Mouse (Mus musculus) CH12.LX (cell line): ENCODE results near the gene Fdxacb1.

Experiments used
- CTCF ChIP-seq, 2 experiments: IDR thresholded peaks in 1 of 2; conservative IDR thresholded peaks in 1 of 2; 2 replicates each; pipeline ENCODE4 v1.5.1; 2011 to 2012; ENCODE audit warnings: low read depth in 2 of 2, low read length in 2 of 2, improper control_type of control experiment in 1 of 2, inconsistent platforms in 1 of 2, mild to moderate bottlenecking in 1 of 2, moderate library complexity in 1 of 2
- ELF1 ChIP-seq: IDR thresholded peaks from 2 replicates; pipeline ENCODE4 v1.6.1; 2014; ENCODE audit warnings: low read depth, mild to moderate bottlenecking, inconsistent platforms, low read length, improper control_type of control experiment
- POLR2A ChIP-seq: IDR thresholded peaks from 2 replicates; pipeline ENCODE4 v1.6.1; 2011; ENCODE audit warnings: low read depth, mild to moderate bottlenecking, improper control_type of control experiment, low read length
- USF1 ChIP-seq: IDR thresholded peaks from 2 replicates; pipeline ENCODE4 v1.6.1; 2014; ENCODE audit warnings: low read depth, mild to moderate bottlenecking, inconsistent platforms, low read length, improper control_type of control experiment
- USF2 ChIP-seq: conservative IDR thresholded peaks from 2 replicates; pipeline ENCODE4 v1.6.1; 2011; ENCODE audit warnings: low read depth, low read length, improper control_type of control experiment
- ZKSCAN1 ChIP-seq: IDR thresholded peaks from 2 replicates; pipeline ENCODE4 v1.6.1; 2012; ENCODE audit warnings: low read depth, inconsistent platforms, low read length, improper control_type of control experiment, borderline replicate concordance

DNA sequence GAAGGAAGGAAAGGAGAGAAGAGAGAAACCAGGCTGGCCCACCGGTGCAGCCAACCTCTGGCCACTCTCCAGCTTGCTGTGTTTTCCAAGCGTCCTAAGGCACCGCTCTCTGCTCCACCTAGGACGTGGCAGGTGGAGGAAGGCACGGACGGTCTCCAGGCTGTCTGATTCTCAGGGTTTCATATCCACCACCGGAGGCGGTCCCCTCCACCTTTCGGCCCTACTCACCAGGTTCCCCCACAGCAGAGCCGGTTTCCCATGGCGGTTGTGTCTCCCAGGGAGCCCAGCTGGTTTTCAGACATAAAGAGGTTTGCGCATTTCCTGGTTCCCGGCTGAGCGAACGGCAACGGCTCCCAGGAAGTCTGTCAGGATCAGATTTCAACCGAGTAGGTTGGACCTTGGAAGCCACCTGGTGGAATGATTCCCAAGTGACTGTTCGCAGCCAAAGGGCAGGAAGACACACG is 21.8 kb upstream of the Fdxacb1 start, which contains the start of gene 2310030G06Rik:
- TF ChIP-seq POLR2A = no peak
- no peak for TF ChIP-seq USF2
- TF ChIP-seq ELF1 = no peak
- no peak for TF ChIP-seq USF1
- no peak for TF ChIP-seq CTCF (conservative IDR thresholded peaks at IDR 0.05 in 1 of 2, IDR thresholded peaks at IDR 0.05 in 1 of 2; ENCODE audit: low read depth in 2 of 2, low read length in 2 of 2)
- no peak for TF ChIP-seq ZKSCAN1
